Mouse (Mus musculus): ENCODE measurements at regions not wholly inside any gene's neighbourhood (a gene's known extent, or its start where the extent isn't known, plus 50 kb on each side); places are given as distances from the start of the nearest gene placed in this dataset.

- no peak overlapping the region for H3ac ChIP-seq (ENCODE audit: control insufficient read depth, insufficient read length, low read depth)
- no peaks in the 10 kb centered on the region for H3K79me2 ChIP-seq (ENCODE audit: control insufficient read depth, insufficient read depth)
- no peaks in the 10 kb centered on the region for H3K79me3 ChIP-seq (ENCODE audit: low read depth)
- no peaks in the 10 kb centered on the region for H3K27me3 ChIP-seq (ENCODE audit: control insufficient read depth, insufficient read depth, insufficient read length)
- H3K36me3 ChIP-seq (ENCODE audit: control insufficient read depth, insufficient read depth) = no peaks in the 10 kb centered on the region
- no peak for TF ChIP-seq MAX (IDR thresholded peaks at IDR 0.05)
- TF ChIP-seq CEBPB (IDR thresholded peaks at IDR 0.05; ENCODE audit: low read depth) = no peak
- no peak for TF ChIP-seq MYOD1 (IDR thresholded peaks at IDR 0.05; ENCODE audit: control insufficient read depth, insufficient read length, low read depth)
- no peak for TF ChIP-seq CTCF (IDR thresholded peaks at IDR 0.05; ENCODE audit: control insufficient read depth, insufficient read depth, insufficient read length)
- no peak for TF ChIP-seq MYOG (IDR thresholded peaks at IDR 0.05; ENCODE audit: control insufficient read depth, extremely low read depth, insufficient read length)
- no peak for TF ChIP-seq FOSL1 (IDR thresholded peaks at IDR 0.05; ENCODE audit: insufficient read depth, low read length, poor library complexity, severe bottlenecking)
- no peak for TF ChIP-seq USF1 (IDR thresholded peaks at IDR 0.05; ENCODE audit: low read depth)
- no peak overlapping the region for H3K4me3 ChIP-seq (ENCODE audit: insufficient read depth, poor library complexity, severe bottlenecking)
These were observed 85.2 kb upstream of the Ube2e1 start for GRCm38 (mm10) chr14:18416839-18417238.

GRCm38 (mm10) chr14:18416319-18416718 lies 84.7 kb upstream of the Ube2e1 start:
- H3K79me3 ChIP-seq (ENCODE audit: low read depth) = no peaks in the 10 kb centered on the region
- H3K4me3 ChIP-seq (ENCODE audit: insufficient read depth, poor library complexity, severe bottlenecking) = no peak overlapping the region
- no peak for TF ChIP-seq MYOG (IDR thresholded peaks at IDR 0.05; ENCODE audit: control insufficient read depth, extremely low read depth, insufficient read length)
- no peak for TF ChIP-seq USF1 (IDR thresholded peaks at IDR 0.05; ENCODE audit: low read depth)
- TF ChIP-seq FOSL1 (IDR thresholded peaks at IDR 0.05; ENCODE audit: insufficient read depth, low read length, poor library complexity, severe bottlenecking) = no peak
- no peak for TF ChIP-seq CEBPB (IDR thresholded peaks at IDR 0.05; ENCODE audit: low read depth)
- TF ChIP-seq MYOD1 (IDR thresholded peaks at IDR 0.05; ENCODE audit: control insufficient read depth, insufficient read length, low read depth) = no peak
- no peak for TF ChIP-seq MAX (IDR thresholded peaks at IDR 0.05)
- no peak for TF ChIP-seq CTCF (IDR thresholded peaks at IDR 0.05; ENCODE audit: control insufficient read depth, insufficient read depth, insufficient read length)
- no peak overlapping the region for H3ac ChIP-seq (ENCODE audit: control insufficient read depth, insufficient read length, low read depth)
- no peaks in the 10 kb centered on the region for H3K36me3 ChIP-seq (ENCODE audit: control insufficient read depth, insufficient read depth)
- H3K79me2 ChIP-seq (ENCODE audit: control insufficient read depth, insufficient read depth) = no peaks in the 10 kb centered on the region
- H3K27me3 ChIP-seq (ENCODE audit: control insufficient read depth, insufficient read depth, insufficient read length) = no peaks in the 10 kb centered on the region

GRCm38 (mm10) chr14:18398953-18399352 lies 67.3 kb upstream of the Ube2e1 start:
- Histone ChIP-seq H3K79me3 (ENCODE audit: low read depth) (no peaks in the 10 kb centered on the region), H3K79me2 (ENCODE audit: control insufficient read depth, insufficient read depth) (no peaks in the 10 kb centered on the region), H3ac (ENCODE audit: control insufficient read depth, insufficient read length, low read depth) (no peak overlapping the region), H3K27me3 (ENCODE audit: control insufficient read depth, insufficient read depth, insufficient read length) (no peaks in the 10 kb centered on the region), H3K36me3 (ENCODE audit: control insufficient read depth, insufficient read depth) (no peaks in the 10 kb centered on the region), H3K4me3 (ENCODE audit: insufficient read depth, poor library complexity, severe bottlenecking) (no peak overlapping the region)
- no peak for TF ChIP-seq CTCF (IDR thresholded peaks at IDR 0.05; ENCODE audit: control insufficient read depth, insufficient read depth, insufficient read length)
- no peak for TF ChIP-seq MAX (IDR thresholded peaks at IDR 0.05)
- no peak for TF ChIP-seq MYOG (IDR thresholded peaks at IDR 0.05; ENCODE audit: control insufficient read depth, extremely low read depth, insufficient read length)
- TF ChIP-seq FOSL1 (IDR thresholded peaks at IDR 0.05; ENCODE audit: insufficient read depth, low read length, poor library complexity, severe bottlenecking) = no peak
- TF ChIP-seq MYOD1 (IDR thresholded peaks at IDR 0.05; ENCODE audit: control insufficient read depth, insufficient read length, low read depth) = no peak
- TF ChIP-seq CEBPB (IDR thresholded peaks at IDR 0.05; ENCODE audit: low read depth) = no peak
- no peak for TF ChIP-seq USF1 (IDR thresholded peaks at IDR 0.05; ENCODE audit: low read depth)

GRCm38 (mm10) chr14:18396206-18396764 lies 64.6 kb upstream of the Ube2e1 start:
- no peaks in the 10 kb centered on the region for H3K79me3 ChIP-seq (ENCODE audit: low read depth)
- no peaks in the 10 kb centered on the region for H3K27me3 ChIP-seq (ENCODE audit: control insufficient read depth, insufficient read depth, insufficient read length)
- no peak overlapping the region for H3K4me3 ChIP-seq (ENCODE audit: insufficient read depth, poor library complexity, severe bottlenecking)
- TF ChIP-seq CTCF (IDR thresholded peaks at IDR 0.05; ENCODE audit: control insufficient read depth, insufficient read depth, insufficient read length) (no peak), FOSL1 (IDR thresholded peaks at IDR 0.05; ENCODE audit: insufficient read depth, low read length, poor library complexity, severe bottlenecking) (no peak), MAX (IDR thresholded peaks at IDR 0.05) (no peak), MYOG (IDR thresholded peaks at IDR 0.05; ENCODE audit: control insufficient read depth, extremely low read depth, insufficient read length) (no peak), MYOD1 (IDR thresholded peaks at IDR 0.05; ENCODE audit: control insufficient read depth, insufficient read length, low read depth) (no peak), CEBPB (IDR thresholded peaks at IDR 0.05; ENCODE audit: low read depth) (no peak), USF1 (IDR thresholded peaks at IDR 0.05; ENCODE audit: low read depth) (no peak)
- no peaks in the 10 kb centered on the region for H3K36me3 ChIP-seq (ENCODE audit: control insufficient read depth, insufficient read depth)
- H3K79me2 ChIP-seq (ENCODE audit: control insufficient read depth, insufficient read depth) = no peaks in the 10 kb centered on the region
- no peak overlapping the region for H3ac ChIP-seq (ENCODE audit: control insufficient read depth, insufficient read length, low read depth)

GRCm38 (mm10) chr14:18394071-18394745 lies 62.5 kb upstream of the Ube2e1 start:
- Histone ChIP-seq H3K4me3 (ENCODE audit: insufficient read depth, poor library complexity, severe bottlenecking) (no peak overlapping the region), H3K79me2 (ENCODE audit: control insufficient read depth, insufficient read depth) (no peaks in the 10 kb centered on the region), H3K27me3 (ENCODE audit: control insufficient read depth, insufficient read depth, insufficient read length) (no peaks in the 10 kb centered on the region), H3K79me3 (ENCODE audit: low read depth) (no peaks in the 10 kb centered on the region), H3K36me3 (ENCODE audit: control insufficient read depth, insufficient read depth) (no peaks in the 10 kb centered on the region), H3ac (ENCODE audit: control insufficient read depth, insufficient read length, low read depth) (no peak overlapping the region)
- TF ChIP-seq USF1 (IDR thresholded peaks at IDR 0.05; ENCODE audit: low read depth) (no peak), MAX (IDR thresholded peaks at IDR 0.05) (no peak), MYOG (IDR thresholded peaks at IDR 0.05; ENCODE audit: control insufficient read depth, extremely low read depth, insufficient read length) (no peak), CTCF (IDR thresholded peaks at IDR 0.05; ENCODE audit: control insufficient read depth, insufficient read depth, insufficient read length) (no peak)
